Mouse (Mus musculus) CD4-positive naive resting alpha-beta T cell, adult 76 days (primary cell): Measurements from ENCODE around the gene Uchl1. TPM values are rescaled to one million over a fixed set of nuclear protein-coding genes. Genes with fewer than 3 reads are reported as not detected.

Source experiments
- total RNA-seq: library from RNA; stranded (reverse); gene quantifications from one replicate; pipeline ENCODE4 v1.2.4, GENCODE M21; 2023

Uchl1 gene
- not detected for total RNA-seq

GRCm38 (mm10) chr5:66675983-66676382, at the start of gene Uchl1:
Gene Uchl1 (plus strand): TSS chr5:66676091.

Other genes starting within 250 kb of the Uchl1 start
- gene Apbb2, start 57.3 kb upstream of the Uchl1 start, total RNA-seq: 9.2 TPM
- gene Limch1, start 69.7 kb downstream of the Uchl1 start, total RNA-seq: not detected